Mouse (Mus musculus): ENCODE results near the gene A930033H14Rik. TPM values are rescaled to one million over a fixed set of nuclear protein-coding genes. Genes with fewer than 3 reads are reported as not detected.

Gene A930033H14Rik
- polyA plus RNA-seq, 1 experiment, result 1.8 TPM

Other genes with a start within 250 kb of the A930033H14Rik start
- gene Rhobtb1, start 61.7 kb downstream of the A930033H14Rik start, polyA plus RNA-seq (2012; rRNA removed), result 4.0 and 4.1 TPM in 2 replicates
- 2.0 and 2.2 TPM in 2 replicates for gene Cdk1, start 139.8 kb upstream of the A930033H14Rik start, polyA plus RNA-seq (2012; rRNA removed)
- gene Ank3, start 185.7 kb upstream of the A930033H14Rik start, polyA plus RNA-seq (2012; rRNA removed), result 159 and 173 TPM in 2 replicates

Data from frontal cortex, adult 2 months (tissue).